Mouse (Mus musculus) gastrocnemius, postnatal 14 days (tissue): ENCODE measurements around the gene Ppat. TPM values are rescaled to one million over a fixed set of nuclear protein-coding genes. Genes with fewer than 3 reads are reported as not detected.

Experiments
- DNase-seq: peaks from one replicate; pipeline ENCODE4 v3.0.0; 2021; ENCODE audit warnings: mixed read lengths
- intact Hi-C: fragments of 180-260 bp; cut with DNase I; formaldehyde crosslinking; loops from one replicate; pipeline ENCODE4 v1.15.1; 2025; ENCODE audit warnings: low total_unique reads
- total RNA-seq, 2 experiments: library from RNA; stranded (reverse); gene quantifications; 2 replicates each; pipeline ENCODE4 v1.2.3; 2021

The Ppat gene
- total RNA-seq, 2 experiments from 2014 or later = 22.0 to 29.8 TPM

GRCm38 (mm10) chr5:76904713-76905404 is 46.5 kb downstream of the Ppat start:
- no peak for DNase-seq
- intact Hi-C loops = no loop called here

DNA sequence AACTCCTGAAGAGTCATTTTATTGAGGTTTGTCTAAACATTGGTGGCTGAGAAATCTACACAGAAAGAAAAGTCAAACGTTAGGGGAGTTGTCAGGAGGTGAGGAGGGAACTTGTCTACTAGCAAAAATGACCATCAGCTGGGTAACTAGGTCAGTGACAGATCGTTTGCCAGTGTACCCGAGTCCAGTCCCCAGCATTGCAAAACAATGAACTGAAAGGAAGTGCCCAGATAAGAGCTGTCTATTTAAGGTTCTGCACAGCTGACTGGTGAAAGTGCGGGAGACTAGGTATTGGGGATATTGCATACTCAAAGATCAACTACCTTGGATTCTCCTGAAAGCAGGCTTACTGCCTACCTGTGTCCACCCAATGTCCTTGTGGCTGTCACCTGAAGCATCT is 49.2 kb downstream of the Ppat start:
- DNase-seq = no peak
- intact Hi-C loops = no loop called here

- intact Hi-C loops = no loop called here
- DNase-seq = no peak
These were observed 58.3 kb downstream of the Ppat start for GRCm38 (mm10) chr5:76893084-76893483.

DNA sequence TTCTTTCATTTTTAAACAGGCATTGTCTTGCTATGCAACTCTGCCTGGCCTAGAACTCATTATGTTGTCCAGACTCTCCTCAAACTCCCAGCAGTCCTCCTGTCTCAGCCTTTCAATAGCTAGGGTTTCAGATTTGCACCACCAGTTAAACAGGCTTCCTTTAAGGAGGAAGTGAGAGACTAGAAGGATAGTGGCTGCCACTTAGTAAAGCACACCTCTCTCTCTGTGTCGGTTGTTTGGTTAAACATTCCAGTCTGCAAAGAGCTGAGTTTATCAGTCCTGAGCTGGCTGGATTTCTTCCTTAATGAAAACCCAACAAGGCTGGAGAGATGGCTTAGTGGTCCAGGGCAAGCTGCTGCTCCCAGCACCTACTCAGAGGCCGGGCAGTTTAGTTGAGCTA is 58.8 kb downstream of the Ppat start:
- intact Hi-C loops = no loop called here

DNA sequence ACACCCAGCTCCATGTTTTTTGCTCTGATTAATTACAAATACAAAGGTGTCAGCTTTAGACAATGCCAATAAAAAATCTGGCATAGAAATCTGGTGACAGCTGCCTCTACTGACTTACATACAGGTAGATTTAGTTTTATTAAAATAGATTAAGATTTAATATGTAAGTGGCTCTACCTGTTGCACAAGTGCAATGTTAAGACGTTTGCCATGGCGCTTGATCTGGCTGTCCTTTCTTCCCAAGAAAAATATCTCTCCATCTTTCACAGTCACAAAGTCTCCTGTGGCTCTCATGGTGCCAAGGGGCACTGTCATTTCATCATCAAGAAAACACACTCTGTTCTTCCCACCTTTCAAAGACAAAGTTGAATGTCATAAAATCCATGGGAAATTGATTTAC is 64.4 kb downstream of the Ppat start:
- DNase-seq = no peak
- intact Hi-C loops = no loop called here

More for the DNA sequence above, 58.8 kb downstream of the Ppat start:
- no peak for DNase-seq

GRCm38 (mm10) chr5:76884107-76884506 is 67.3 kb downstream of the Ppat start:
- no peak for DNase-seq
- intact Hi-C loops = no loop called here

GRCm38 (mm10) chr5:76876106-76876758 is 75.1 kb downstream of the Ppat start:
- intact Hi-C loops = no loop called here
- no peak for DNase-seq

- intact Hi-C loops = no loop called here
- DNase-seq = no peak
These were observed 81.8 kb downstream of the Ppat start for GRCm38 (mm10) chr5:76869553-76869952.

DNA sequence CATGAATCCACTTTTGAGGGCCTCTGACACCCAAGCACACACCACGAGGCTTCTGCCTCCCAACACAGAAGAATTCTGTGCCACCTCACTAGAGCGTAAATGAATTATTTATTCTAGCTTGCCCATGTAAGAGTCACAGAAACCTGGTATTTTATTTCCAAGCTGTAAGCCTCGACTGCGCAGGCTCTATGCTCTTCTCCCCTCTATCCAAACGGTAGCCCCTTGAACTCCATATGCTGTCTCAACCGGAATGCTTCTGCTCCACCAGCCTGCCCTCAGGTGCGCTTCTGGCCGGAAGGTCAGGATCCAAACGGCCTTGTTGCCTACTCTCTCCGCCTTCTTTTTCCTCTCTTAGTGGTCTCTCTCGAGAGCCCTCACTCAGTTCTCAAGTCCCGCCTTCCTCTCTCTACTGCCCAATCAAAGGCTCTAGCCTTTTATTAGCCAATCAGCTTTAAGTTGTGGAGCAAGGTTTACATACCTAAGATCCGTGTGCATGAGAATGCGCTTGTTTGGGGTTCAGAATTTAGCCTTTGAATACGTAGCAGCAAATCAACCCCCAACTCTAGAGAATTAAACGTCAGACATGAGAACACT is 82.6 kb downstream of the Ppat start:
- intact Hi-C loops = no loop called here
- DNase-seq = no peak

DNA sequence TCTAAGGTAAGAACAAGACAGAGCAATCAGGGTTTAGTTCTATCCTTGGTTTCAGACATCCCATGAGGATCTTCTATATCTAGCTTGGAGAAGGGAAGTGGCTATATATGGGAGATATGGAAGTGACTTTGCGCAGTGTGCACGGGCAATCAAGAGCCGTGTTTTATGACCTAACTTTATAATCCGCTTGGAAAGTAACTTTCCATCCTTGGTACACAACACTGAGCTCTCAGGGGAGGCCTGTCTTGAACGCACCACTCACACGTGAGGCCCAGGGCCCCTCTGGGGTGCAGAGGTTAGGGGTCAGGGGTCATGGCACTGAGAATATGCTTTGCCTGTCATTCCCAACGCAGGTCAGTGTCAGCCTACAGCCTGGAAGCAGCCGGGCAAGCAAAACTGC is 84.6 kb downstream of the Ppat start:
- intact Hi-C loops = no loop called here
- DNase-seq = no peak

Other genes starting within 250 kb of the Ppat start
- 1 to 10 TPM; 7.9 to 8.4 TPM for gene Aasdh, start 46.1 kb downstream of the Ppat start, total RNA-seq
- gene Paics, start 271 bp downstream of the Ppat start, total RNA-seq = 100 to 1,000 TPM; 129 to 152 TPM
- gene Srp72, start 23.1 kb upstream of the Ppat start, total RNA-seq = 10 to 100 TPM; 57.7 to 63.8 TPM
- gene Arl9, start 52.5 kb upstream of the Ppat start, total RNA-seq = not detected
- gene Thegl, start 64.4 kb upstream of the Ppat start, total RNA-seq = not detected
- gene Hopx, start 163.5 kb upstream of the Ppat start, total RNA-seq = 1 to 10 TPM; 9.7 to 9.8 TPM